Mouse (Mus musculus): Measurements from ENCODE around the gene Zcchc24. TPM values are rescaled to one million over a fixed set of nuclear protein-coding genes. Genes with fewer than 3 reads are reported as not detected.

Gene Zcchc24
- polyA plus RNA-seq, 1 experiment from 2014 or later = 19.3 TPM

GRCm38 (mm10) chr14:25769626-25770306 lies 927 bp upstream of the Zcchc24 start:
- no peak for ATAC-seq
- Histone ChIP-seq H3K9ac (replicated peaks; ENCODE audit: low read depth) (no peak overlapping the region), H3K4me3 (ENCODE audit: low read depth, low read length) (no peak overlapping the region), H3K27ac (ENCODE audit: low read length) (0 out of 2 replicates have a peak overlapping the region, but pooled peaks have one; percentile 32), H3K9me3 (ENCODE audit: low read length) (no peaks in the 10 kb centered on the region), H3K36me3 (ENCODE audit: insufficient read depth, low read length) (no peaks in the 10 kb centered on the region), H3K4me1 (ENCODE audit: insufficient read depth, low read depth, low read length) (peaks cover 12% of the 10 kb centered on the region; the same call in 1 of the 2 replicates), H3K4me2 (replicated peaks; ENCODE audit: low read depth, low read length) (no peak overlapping the region), H3K27me3 (replicated peaks; ENCODE audit: insufficient read depth, low read length) (no peaks in the 10 kb centered on the region)
- TF ChIP-seq EP300 (IDR thresholded peaks at IDR 0.05) (no peak), CTCF (IDR thresholded peaks at IDR 0.05) (no peak)
- DNase-seq (ENCODE audit: low spot score) = no peak
- 42% methylated on average over 7 of the region's 8 CpGs for WGBS

- Histone ChIP-seq H3K4me3 (ENCODE audit: low read depth, low read length) (peak overlapping the region; percentile 76), H3K27me3 (replicated peaks; ENCODE audit: insufficient read depth, low read length) (no peaks in the 10 kb centered on the region), H3K9me3 (ENCODE audit: low read length) (no peaks in the 10 kb centered on the region), H3K27ac (ENCODE audit: low read length) (peak overlapping the region; percentile 90), H3K9ac (replicated peaks; ENCODE audit: low read depth) (peak overlapping the region; percentile 83), H3K36me3 (ENCODE audit: insufficient read depth, low read length) (no peaks in the 10 kb centered on the region; the same call in 1 of the 2 replicates), H3K4me2 (replicated peaks; ENCODE audit: low read depth, low read length) (peak overlapping the region; percentile 88), H3K4me1 (ENCODE audit: insufficient read depth, low read depth, low read length) (peaks cover 3% of the 10 kb centered on the region; the same call in 1 of the 2 replicates)
- peak; percentile 54 for DNase-seq (ENCODE audit: low spot score)
- peak; percentile 39 for ATAC-seq
- WGBS = 1% methylated on average over 25 of the region's 50 CpGs
- TF ChIP-seq EP300 (IDR thresholded peaks at IDR 0.05) (no peak), CTCF (IDR thresholded peaks at IDR 0.05) (no peak)
These were observed 462 bp downstream of the Zcchc24 start for GRCm38 (mm10) chr14:25768261-25768893.

GRCm38 (mm10) chr14:25767725-25768203 lies 1.1 kb downstream of the Zcchc24 start:
- peak; percentile 20 for ATAC-seq

GRCm38 (mm10) chr14:25766441-25766840 lies 2.4 kb downstream of the Zcchc24 start:
- no peak for DNase-seq (ENCODE audit: low spot score)
- Histone ChIP-seq H3K9me3 (ENCODE audit: low read length) (no peaks in the 10 kb centered on the region), H3K4me1 (ENCODE audit: insufficient read depth, low read depth, low read length) (peaks cover 7% of the 10 kb centered on the region; the same call in 1 of the 2 replicates), H3K4me2 (replicated peaks; ENCODE audit: low read depth, low read length) (peak overlapping the region; percentile 88), H3K36me3 (ENCODE audit: insufficient read depth, low read length) (no peaks in the 10 kb centered on the region; the same call in 1 of the 2 replicates), H3K4me3 (ENCODE audit: low read depth, low read length) (peak overlapping the region; percentile 76; the same call in 1 of the 2 replicates), H3K27me3 (replicated peaks; ENCODE audit: insufficient read depth, low read length) (no peaks in the 10 kb centered on the region), H3K27ac (ENCODE audit: low read length) (no peak overlapping the region), H3K9ac (replicated peaks; ENCODE audit: low read depth) (peak overlapping the region; percentile 83; the same call in 1 of the 2 replicates)
- TF ChIP-seq CTCF (IDR thresholded peaks at IDR 0.05) (no peak), EP300 (IDR thresholded peaks at IDR 0.05) (no peak)
- WGBS = 43% methylated on average over 4 of the region's 4 CpGs
- ATAC-seq = no peak

More at GRCm38 (mm10) chr14:25767725-25768203, 1.1 kb downstream of the Zcchc24 start:
- peak overlapping the region; percentile 83 for H3K9ac ChIP-seq (replicated peaks; ENCODE audit: low read depth)
- 9% methylated on average over 6 of the region's 6 CpGs for WGBS
- DNase-seq (ENCODE audit: low spot score) = no peak
- peak overlapping the region; percentile 76 for H3K4me3 ChIP-seq (ENCODE audit: low read depth, low read length)
- no peaks in the 10 kb centered on the region for H3K27me3 ChIP-seq (replicated peaks; ENCODE audit: insufficient read depth, low read length)
- TF ChIP-seq CTCF (IDR thresholded peaks at IDR 0.05) (no peak), EP300 (IDR thresholded peaks at IDR 0.05) (no peak)
- H3K36me3 ChIP-seq (ENCODE audit: insufficient read depth, low read length) = no peaks in the 10 kb centered on the region; the same call in 1 of the 2 replicates
- H3K4me1 ChIP-seq (ENCODE audit: insufficient read depth, low read depth, low read length) = peaks cover 3% of the 10 kb centered on the region; the same call in 1 of the 2 replicates
- peak overlapping the region; percentile 88 for H3K4me2 ChIP-seq (replicated peaks; ENCODE audit: low read depth, low read length)
- peak overlapping the region; percentile 90 for H3K27ac ChIP-seq (ENCODE audit: low read length)
- H3K9me3 ChIP-seq (ENCODE audit: low read length) = no peaks in the 10 kb centered on the region

GRCm38 (mm10) chr14:25765921-25766320 lies 2.9 kb downstream of the Zcchc24 start:
- H3K9ac ChIP-seq (replicated peaks; ENCODE audit: low read depth) = no peak overlapping the region

GRCm38 (mm10) chr14:25765146-25765545 lies 3.7 kb downstream of the Zcchc24 start:
- ATAC-seq = no peak
- H3K4me2 ChIP-seq (replicated peaks; ENCODE audit: low read depth, low read length) = no peak overlapping the region
- no peaks in the 10 kb centered on the region; the same call in 1 of the 2 replicates for H3K36me3 ChIP-seq (ENCODE audit: insufficient read depth, low read length)

More at GRCm38 (mm10) chr14:25765921-25766320, 2.9 kb downstream of the Zcchc24 start:
- Histone ChIP-seq H3K27ac (ENCODE audit: low read length) (no peak overlapping the region), H3K4me3 (ENCODE audit: low read depth, low read length) (no peak overlapping the region), H3K27me3 (replicated peaks; ENCODE audit: insufficient read depth, low read length) (no peaks in the 10 kb centered on the region), H3K4me1 (ENCODE audit: insufficient read depth, low read depth, low read length) (peaks cover 7% of the 10 kb centered on the region; the same call in 1 of the 2 replicates), H3K9me3 (ENCODE audit: low read length) (no peaks in the 10 kb centered on the region), H3K4me2 (replicated peaks; ENCODE audit: low read depth, low read length) (peak overlapping the region; percentile 88), H3K36me3 (ENCODE audit: insufficient read depth, low read length) (no peaks in the 10 kb centered on the region; the same call in 1 of the 2 replicates)
- TF ChIP-seq CTCF (IDR thresholded peaks at IDR 0.05) (no peak), EP300 (IDR thresholded peaks at IDR 0.05) (no peak)
- DNase-seq (ENCODE audit: low spot score) (no peak), ATAC-seq (no peak)
- 37% methylated on average over 8 of the region's 8 CpGs for WGBS

More at GRCm38 (mm10) chr14:25765146-25765545, 3.7 kb downstream of the Zcchc24 start:
- no peak for DNase-seq (ENCODE audit: low spot score)
- Histone ChIP-seq H3K4me1 (ENCODE audit: insufficient read depth, low read depth, low read length) (peaks cover 9% of the 10 kb centered on the region; the same call in 1 of the 2 replicates), H3K9me3 (ENCODE audit: low read length) (no peaks in the 10 kb centered on the region), H3K27me3 (replicated peaks; ENCODE audit: insufficient read depth, low read length) (no peaks in the 10 kb centered on the region), H3K4me3 (ENCODE audit: low read depth, low read length) (no peak overlapping the region), H3K27ac (ENCODE audit: low read length) (no peak overlapping the region), H3K9ac (replicated peaks; ENCODE audit: low read depth) (no peak overlapping the region)
- TF ChIP-seq CTCF (IDR thresholded peaks at IDR 0.05) = no peak
- 66% methylated on average over 12 of the region's 12 CpGs for WGBS

All from lung, postnatal 0 days (tissue).